Mouse (Mus musculus) spleen, adult 2 months (tissue): ENCODE data around the gene Smarca4.

Experiments
- CTCF ChIP-seq: fragments of 200-500 bp; IDR thresholded peaks from 2 replicates; pipeline ENCODE4 v1.5.1; 2011; ENCODE audit warnings: mild to moderate bottlenecking, inconsistent platforms; ENCODE audit not compliant: insufficient read depth, insufficient read length, insufficient replicate concordance; ENCODE audit errors: extremely low read depth
- POLR2A ChIP-seq: fragments of 200-500 bp; IDR thresholded peaks from 2 replicates; pipeline ENCODE4 v1.6.1; 2011; ENCODE audit warnings: low read depth, low read length, inconsistent platforms

DNA sequence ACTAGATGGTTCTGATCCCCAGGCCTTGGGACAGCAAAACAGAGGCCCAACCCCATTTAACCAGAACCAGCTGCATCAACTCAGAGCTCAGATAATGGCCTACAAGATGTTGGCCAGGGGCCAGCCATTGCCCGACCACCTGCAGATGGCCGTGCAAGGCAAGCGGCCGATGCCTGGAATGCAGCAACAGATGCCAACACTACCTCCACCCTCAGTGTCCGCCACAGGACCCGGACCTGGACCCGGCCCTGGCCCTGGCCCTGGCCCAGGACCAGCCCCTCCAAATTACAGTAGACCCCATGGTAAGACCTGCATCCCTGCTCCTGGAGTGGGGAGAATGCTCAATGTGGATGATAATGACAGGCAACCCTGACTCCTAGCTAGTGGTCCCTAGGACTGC, 19.7 kb downstream of the Smarca4 start:
- no peak for TF ChIP-seq CTCF
- no peak for TF ChIP-seq POLR2A
